Mouse (Mus musculus) monocyte, adult 59 days (primary cell): Measurements from ENCODE around the gene Map3k7. TPM values are rescaled to one million over a fixed set of nuclear protein-coding genes. Genes with fewer than 3 reads are reported as not detected.

Experiments
- total RNA-seq, 2 experiments: library from RNA; stranded (reverse); gene quantifications; one replicate each; pipeline ENCODE4 v1.2.4; 2023

Gene Map3k7
- 10 to 100 TPM; 54.2 to 59.1 TPM for total RNA-seq

GRCm38 (mm10) chr4:31963354-31964193 is at the start of gene Map3k7:
TSS of gene Map3k7 (plus strand) at chr4:31964097.

